Mouse (Mus musculus) liver, adult 2 months (tissue): ENCODE results near the gene Nol3. TPM values are rescaled to one million over a fixed set of nuclear protein-coding genes. Genes with fewer than 3 reads are reported as not detected.

ENCODE experiments used
- DNase-seq: peaks from one replicate; pipeline ENCODE4 v3.0.0-alpha.2; 2011; ENCODE audit warnings: low read depth, low spot score; ENCODE audit errors: extremely low read depth
- H3K27ac ChIP-seq: fragments of 200-500 bp; replicated peaks from 2 replicates; pipeline ENCODE4 v1.5.1; 2012; ENCODE audit warnings: low read depth, mild to moderate bottlenecking, control low read depth, inconsistent platforms, low read length; ENCODE audit not compliant: insufficient read depth
- H3K27me3 ChIP-seq: fragments of 200-500 bp; 2 replicates; pipeline ENCODE4 v1.6.1; 2012; ENCODE audit warnings: mild to moderate bottlenecking, moderate library complexity, low read length, inconsistent platforms; ENCODE audit not compliant: control insufficient read depth, insufficient read depth
- H3K36me3 ChIP-seq: fragments of 200-500 bp; 2 replicates; pipeline ENCODE4 v1.6.1; 2012; ENCODE audit warnings: low read length, inconsistent platforms; ENCODE audit not compliant: control insufficient read depth, insufficient read depth
- H3K4me1 ChIP-seq: fragments of 200-500 bp; 2 replicates; pipeline ENCODE4 v1.6.1; 2011; ENCODE audit warnings: low read length; ENCODE audit not compliant: control insufficient read depth, insufficient read depth
- H3K4me3 ChIP-seq: fragments of 200-500 bp; 2 replicates; pipeline ENCODE4 v1.5.1; 2011; ENCODE audit warnings: low read depth, mild to moderate bottlenecking, control low read depth, low read length, moderate library complexity; ENCODE audit not compliant: insufficient read depth
- H3K79me2 ChIP-seq: fragments of 200-500 bp; 2 replicates; pipeline ENCODE4 v1.6.1; 2012; ENCODE audit warnings: inconsistent platforms, mild to moderate bottlenecking, low read length, moderate library complexity; ENCODE audit not compliant: control insufficient read depth, insufficient read depth
- H3K9ac ChIP-seq: fragments of 200-500 bp; 2 replicates; pipeline ENCODE4 v1.6.1; 2012; ENCODE audit warnings: low read depth, mild to moderate bottlenecking, control low read depth, inconsistent platforms, low read length
- CTCF ChIP-seq: fragments of 200-500 bp; IDR thresholded peaks from 2 replicates; pipeline ENCODE4 v1.5.1; 2011; ENCODE audit warnings: low read depth, low read length, control low read depth
- POLR2A ChIP-seq: fragments of 200-500 bp; IDR thresholded peaks from 2 replicates; pipeline ENCODE4 v1.6.1; 2011; ENCODE audit warnings: low read length, control low read depth; ENCODE audit not compliant: insufficient read depth; ENCODE audit errors: extremely low read depth
- WGBS: fragments of 180-500 bp; shearing (Covaris S2); methylation state at CpG from one replicate; pipeline ENCODE4 v1.1.7; 2018; 5-methylcytosine and 5-hydroxymethylcytosine counted together
- polyA plus RNA-seq: library from polyadenylated mRNA; depleted of rRNA; stranded (reverse); fragments of >200 nt; gene quantifications from 2 replicates; pipeline ENCODE4 v1.2.3, GENCODE M21; 2012
- total RNA-seq: library from RNA; depleted of rRNA; stranded (reverse); fragments of >200 nt; gene quantifications from 2 replicates; pipeline ENCODE4 v1.2.3, GENCODE M21; 2014

The Nol3 gene
- total and polyA plus RNA-seq, 2 experiments: 0.37 to 0.43 TPM

GRCm38 (mm10) chr8:105275387-105275786 lies 553 bp upstream of the Nol3 start:
- 46% methylated on average over 11 of the region's 11 CpGs for WGBS
- no peak for DNase-seq
- peaks cover 5% of the 10 kb centered on the region for H3K4me1 ChIP-seq
- no peak overlapping the region for H3K9ac ChIP-seq
- H3K27me3 ChIP-seq: no peaks in the 10 kb centered on the region
- H3K4me3 ChIP-seq: no peak overlapping the region
- no peak overlapping the region for H3K27ac ChIP-seq
- H3K79me2 ChIP-seq: no peaks in the 10 kb centered on the region
- no peaks in the 10 kb centered on the region for H3K36me3 ChIP-seq
- TF ChIP-seq CTCF (no peak), POLR2A (no peak)

GRCm38 (mm10) chr8:105276292-105277120 lies 566 bp downstream of the Nol3 start:
- no peaks in the 10 kb centered on the region for H3K27me3 ChIP-seq
- peak overlapping the region; percentile 55; the same call in 1 of the 2 replicates for H3K9ac ChIP-seq
- no peaks in the 10 kb centered on the region for H3K36me3 ChIP-seq
- H3K4me1 ChIP-seq: peaks cover 4% of the 10 kb centered on the region
- H3K79me2 ChIP-seq: no peaks in the 10 kb centered on the region
- H3K4me3 ChIP-seq: peak overlapping the region; percentile 48; the same call in 1 of the 2 replicates
- TF ChIP-seq POLR2A (no peak), CTCF (no peak)
- 15% methylated on average over 30 of the region's 30 CpGs for WGBS
- DNase-seq: no peak
- H3K27ac ChIP-seq: no peak overlapping the region

GRCm38 (mm10) chr8:105278911-105279334 lies 3.0 kb downstream of the Nol3 start:
- peak; percentile 89 for DNase-seq
- H3K36me3 ChIP-seq: no peaks in the 10 kb centered on the region
- H3K27ac ChIP-seq: no peak overlapping the region
- WGBS: 6% methylated on average over 28 of the region's 28 CpGs
- H3K79me2 ChIP-seq: no peaks in the 10 kb centered on the region
- H3K4me3 ChIP-seq: peak overlapping the region; percentile 19; the same call in 1 of the 2 replicates
- no peaks in the 10 kb centered on the region for H3K27me3 ChIP-seq
- peaks cover 6% of the 10 kb centered on the region for H3K4me1 ChIP-seq
- no peak overlapping the region for H3K9ac ChIP-seq
- TF ChIP-seq CTCF (peak; percentile 61), POLR2A (no peak)

GRCm38 (mm10) chr8:105280567-105280966 lies 4.6 kb downstream of the Nol3 start:
- no peak for TF ChIP-seq POLR2A
- no peak for TF ChIP-seq CTCF
- Histone ChIP-seq H3K4me3 (no peak overlapping the region), H3K4me1 (peaks cover 6% of the 10 kb centered on the region), H3K27ac (no peak overlapping the region), H3K27me3 (no peaks in the 10 kb centered on the region), H3K79me2 (no peaks in the 10 kb centered on the region), H3K9ac (no peak overlapping the region), H3K36me3 (no peaks in the 10 kb centered on the region)
- no peak for DNase-seq
- WGBS: 89% methylated on average over 3 of the region's 3 CpGs

GRCm38 (mm10) chr8:105281821-105282220 lies 5.9 kb downstream of the Nol3 start:
- H3K27me3 ChIP-seq: no peaks in the 10 kb centered on the region

GRCm38 (mm10) chr8:105282239-105282638 lies 6.3 kb downstream of the Nol3 start:
- Histone ChIP-seq H3K79me2 (no peaks in the 10 kb centered on the region), H3K27ac (no peak overlapping the region), H3K4me3 (no peak overlapping the region), H3K4me1 (peaks cover 6% of the 10 kb centered on the region), H3K9ac (no peak overlapping the region), H3K36me3 (no peaks in the 10 kb centered on the region), H3K27me3 (no peaks in the 10 kb centered on the region)
- DNase-seq: no peak
- 91% methylated on average over 4 of the region's 4 CpGs for WGBS
- no peak for TF ChIP-seq POLR2A
- no peak for TF ChIP-seq CTCF

More at GRCm38 (mm10) chr8:105281821-105282220, 5.9 kb downstream of the Nol3 start:
- Histone ChIP-seq H3K4me3 (no peak overlapping the region), H3K9ac (no peak overlapping the region), H3K36me3 (no peaks in the 10 kb centered on the region), H3K27ac (no peak overlapping the region), H3K4me1 (peaks cover 6% of the 10 kb centered on the region), H3K79me2 (no peaks in the 10 kb centered on the region)
- WGBS: 95% methylated on average over 12 of the region's 12 CpGs
- TF ChIP-seq POLR2A (no peak), CTCF (no peak)
- DNase-seq: no peak
